Comparison of ENCODE assay signal across 8 mouse cellular contexts in the genomic region with DNA sequence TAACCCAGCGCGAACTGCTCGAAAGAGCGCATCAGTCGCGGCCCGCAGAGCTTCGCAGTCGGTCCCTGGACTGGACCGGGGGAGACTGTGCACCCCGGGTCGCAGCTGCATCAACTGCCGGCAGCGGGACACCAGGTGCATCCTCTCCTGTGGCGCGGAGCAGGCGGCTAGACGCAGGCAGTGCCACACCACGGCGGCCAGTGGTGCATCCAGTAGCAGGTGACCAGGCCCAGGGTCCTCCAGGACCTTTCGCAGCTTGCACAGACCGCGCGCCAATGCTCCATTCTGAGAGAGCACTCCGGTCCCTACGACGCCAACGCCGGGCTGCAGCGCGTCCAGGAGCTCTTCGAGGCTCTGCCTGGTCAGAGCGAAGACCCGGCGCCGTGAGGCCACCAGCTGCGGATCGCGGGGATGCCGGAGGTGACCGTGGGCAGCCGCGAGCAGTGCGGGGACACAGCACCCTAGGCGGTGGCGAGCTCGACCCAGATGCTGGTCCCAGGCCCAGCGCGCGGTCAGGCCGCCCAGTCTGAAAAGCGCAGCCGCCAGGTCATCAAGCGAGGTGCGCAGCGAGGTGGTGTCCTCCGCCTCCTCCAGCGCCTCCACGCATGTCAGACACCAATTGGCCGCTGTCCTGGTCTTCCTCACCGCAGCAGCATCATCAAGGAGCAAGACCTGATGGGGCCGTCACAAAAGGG. TPM values are rescaled to one million over a fixed set of nuclear protein-coding genes. Genes with fewer than 3 reads are reported as not detected.
DNase-seq lines count a peak whose midpoint lies in the region; ATAC-seq and TF ChIP-seq lines count a peak whose summit lies in the region.

No protein-coding gene starts in this region.

- peak overlapping the region; percentile 96 for H3K4me2 ChIP-seq in heart, embryonic 12.5 days
- H3K4me2 ChIP-seq in limb, embryonic 11.5 days (ENCODE audit: low read depth, severe bottlenecking): peak overlapping the region; percentile 88
- peak overlapping the region; percentile 62 for H3K4me2 ChIP-seq in myocyte (ENCODE audit: low read depth)

- TF ChIP-seq POLR2A in testis, adult 2 months (IDR thresholded peaks at IDR 0.05; ENCODE audit: control insufficient read depth, low read depth, low read length): no peak
- TF ChIP-seq POLR2A in myocyte (IDR thresholded peaks at IDR 0.05; ENCODE audit: insufficient read length, low read depth): no peak

- no peak for TF ChIP-seq CTCF in testis, adult 2 months (IDR thresholded peaks at IDR 0.05; ENCODE audit: control insufficient read depth, insufficient read depth, insufficient replicate concordance, low read depth, low read length)

- H3K27ac ChIP-seq in testis, adult 2 months (ENCODE audit: control insufficient read depth, insufficient read depth, low read depth, low read length): no peak overlapping the region
- no peak overlapping the region for H3K27ac ChIP-seq in heart, embryonic 12.5 days (ENCODE audit: poor library complexity, severe bottlenecking)
- no peak overlapping the region for H3K27ac ChIP-seq in limb, embryonic 11.5 days (replicated peaks; ENCODE audit: low read depth, low read length)

- peak; percentile 29 for DNase-seq in adrenal gland, adult 2 months
- DNase-seq in adrenal gland, postnatal 4 days (ENCODE audit: low spot score in 2 of 2): no peak
- DNase-seq in testis, postnatal 14 days (ENCODE audit: low spot score): no peak
- DNase-seq in limb, embryonic 11.5 days (ENCODE audit: low spot score): peak; percentile 61
- peak; percentile 76 for DNase-seq in thymus, postnatal 4 days

- H3K36me3 ChIP-seq in testis, adult 2 months (ENCODE audit: control insufficient read depth, insufficient read depth, low read length): no peaks in the 10 kb centered on the region
- no peaks in the 10 kb centered on the region for H3K36me3 ChIP-seq in heart, embryonic 12.5 days
- H3K36me3 ChIP-seq in limb, embryonic 11.5 days (ENCODE audit: control insufficient read depth, insufficient read depth, low read length): no peaks in the 10 kb centered on the region
- no peaks in the 10 kb centered on the region for H3K36me3 ChIP-seq in myocyte (ENCODE audit: control insufficient read depth, insufficient read depth)

- no peaks in the 10 kb centered on the region for H3K27me3 ChIP-seq in testis, adult 2 months (ENCODE audit: control insufficient read depth, insufficient read depth, low read length)
- H3K27me3 ChIP-seq in heart, embryonic 12.5 days (replicated peaks): peaks cover 59% of the 10 kb centered on the region
- H3K27me3 ChIP-seq in limb, embryonic 11.5 days (ENCODE audit: control insufficient read depth, insufficient read depth, low read length): peaks cover 23% of the 10 kb centered on the region
- H3K27me3 ChIP-seq in myocyte (ENCODE audit: control insufficient read depth, insufficient read depth, insufficient read length): no peaks in the 10 kb centered on the region

- no peaks in the 10 kb centered on the region for H3K79me2 ChIP-seq in myocyte (ENCODE audit: control insufficient read depth, insufficient read depth)

- no peak for ATAC-seq in heart, embryonic 12.5 days (ENCODE audit: insufficient number of reproducible peaks, low FRiP score)
- ATAC-seq in limb, embryonic 11.5 days (ENCODE audit: insufficient number of reproducible peaks, low FRiP score, low TSS enrichment, low read depth): no peak

- H3K4me1 ChIP-seq in testis, adult 2 months (ENCODE audit: control insufficient read depth, insufficient read depth, low read length): peaks cover 16% of the 10 kb centered on the region
- peaks cover 15% of the 10 kb centered on the region for H3K4me1 ChIP-seq in heart, embryonic 12.5 days (replicated peaks)
- peaks cover 7% of the 10 kb centered on the region; the same call in 1 of the 2 replicates for H3K4me1 ChIP-seq in limb, embryonic 11.5 days (ENCODE audit: control insufficient read depth, insufficient read depth, low read length)

- H3ac ChIP-seq in myocyte (ENCODE audit: control insufficient read depth, insufficient read length): no peak overlapping the region

- H3K9ac ChIP-seq in heart, embryonic 12.5 days: peak overlapping the region; percentile 28
- H3K9ac ChIP-seq in limb, embryonic 11.5 days (ENCODE audit: low read length): peak overlapping the region; percentile 39; the same call in 1 of the 2 replicates

- peak overlapping the region; percentile 67 for H3K4me3 ChIP-seq in testis, adult 2 months (ENCODE audit: control insufficient read depth, low read depth, low read length)
- peak overlapping the region; percentile 52 for H3K4me3 ChIP-seq in heart, embryonic 12.5 days
- peak overlapping the region; percentile 37 for H3K4me3 ChIP-seq in limb, embryonic 11.5 days (ENCODE audit: low read depth, low read length)
- no peak overlapping the region for H3K4me3 ChIP-seq in myocyte

- WGBS in heart, embryonic 12.5 days: 3% methylated on average over 62 of the region's 62 CpGs
- 2% methylated on average over 62 of the region's 62 CpGs for WGBS in limb, embryonic 11.5 days

- H3K9me3 ChIP-seq in heart, embryonic 12.5 days (replicated peaks): no peaks in the 10 kb centered on the region
- no peaks in the 10 kb centered on the region for H3K9me3 ChIP-seq in limb, embryonic 11.5 days (ENCODE audit: control insufficient read depth, low read length)

TF ChIP-seq in myocyte, 11 proteins besides CTCF, POLR2A, EP300 and RAD21:
- TF ChIP-seq MYOD1 (IDR thresholded peaks at IDR 0.05; ENCODE audit: control insufficient read depth in 1 of 3, insufficient read length in 2 of 3, low read depth in 2 of 3) (peak in 1 of 3 experiments; percentile 29), MYOG (IDR thresholded peaks at IDR 0.05; ENCODE audit: control insufficient read depth in 1 of 3, insufficient read depth in 1 of 3, insufficient read length in 2 of 3, low read depth in 2 of 3) (no peak), TCF3 (IDR thresholded peaks at IDR 0.05; ENCODE audit: insufficient read length, low read depth) (no peak), SRF (IDR thresholded peaks at IDR 0.05; ENCODE audit: control insufficient read depth, insufficient read length, low read depth) (no peak)

RNA-seq across cellular contexts. Expression of gene Vinac1, which starts 8.9 kb away (rescaled TPM):
- under 1 TPM; 0.07 to 0.12 TPM for total RNA-seq in adrenal gland, adult 2 months (2021)
- 0.16 and 0.28 TPM in 2 replicates for polyA plus RNA-seq in adrenal gland, adult 2 months (2012; rRNA removed)
- total RNA-seq in adrenal gland, postnatal 4 days (2021): under 1 TPM; 0.14 to 0.25 TPM
- 1.6 and 1.7 TPM in 2 replicates for polyA plus RNA-seq in testis, adult 2 months (2012; rRNA removed)
- polyA plus RNA-seq in heart, embryonic 12.5 days (2016; fragmentation: Nextera tagmentation; extraction: Ambion mirVana): 0.08 TPM in 1 of 2 replicates, not detected in the other
- 0.17 TPM in 1 of 2 replicates, not detected in the other for polyA plus RNA-seq in limb, embryonic 11.5 days (2014; fragmentation: Nextera tagmentation; extraction: Ambion mirVana)
- 0.06 TPM for polyA plus RNA-seq in myocyte (2012; fragmentation: generic; extraction: Trizol)

RNA-seq across cellular contexts. Expression of gene Ttl, which starts 26.7 kb away (rescaled TPM):
- 10 to 100 TPM in 1 of 2 experiments, 1 to 10 TPM in 1; 7.5 to 13.4 TPM for total RNA-seq in adrenal gland, adult 2 months (2021)
- 4.7 and 5.6 TPM in 2 replicates for polyA plus RNA-seq in adrenal gland, adult 2 months (2012; rRNA removed)
- 10 to 100 TPM; 15.5 to 18.1 TPM for total RNA-seq in adrenal gland, postnatal 4 days (2021)
- polyA plus RNA-seq in testis, adult 2 months (2012; rRNA removed): 0.43 and 0.54 TPM in 2 replicates
- polyA plus RNA-seq in heart, embryonic 12.5 days (2016; fragmentation: Nextera tagmentation; extraction: Ambion mirVana): 7.9 and 8.3 TPM in 2 replicates
- polyA plus RNA-seq in limb, embryonic 11.5 days (2014; fragmentation: Nextera tagmentation; extraction: Ambion mirVana): 16.8 and 17.1 TPM in 2 replicates
- 9.9 TPM for polyA plus RNA-seq in myocyte (2012; fragmentation: generic; extraction: Trizol)

Comparison
In these comparisons a context has a peak if more than half of its experiments do, and no peak if none do; other contexts are left out.
1. DNase-seq: peak in adrenal gland, adult 2 months (single experiment), limb, embryonic 11.5 days (single experiment) and thymus, postnatal 4 days (single experiment); none in adrenal gland, postnatal 4 days (0 of 2) and testis, postnatal 14 days (single experiment).
2. Peak in every context shown above with its lines, with median percentiles within 50 percentile points of each other: H3K4me2 ChIP-seq.